Mouse (Mus musculus): ENCODE measurements around the gene Ripk1. TPM values are rescaled to one million over a fixed set of nuclear protein-coding genes. Genes with fewer than 3 reads are reported as not detected.

Gene Ripk1
- polyA plus RNA-seq, 1 experiment from 2014 or later, result 20.6 TPM

- no peaks in the 10 kb centered on the region for H3K9me3 ChIP-seq (ENCODE audit: control insufficient read depth, low read length)
- peaks cover 4% of the 10 kb centered on the region; the same call in 1 of the 2 replicates for H3K36me3 ChIP-seq (ENCODE audit: control insufficient read depth, insufficient read depth, low read length)
- no peak overlapping the region for H3K27ac ChIP-seq (ENCODE audit: low read depth, low read length)
- no peak overlapping the region for H3K9ac ChIP-seq (ENCODE audit: low read depth, low read length)
- peak; percentile 90 for ATAC-seq (ENCODE audit: low FRiP score, low TSS enrichment)
- H3K27me3 ChIP-seq (ENCODE audit: control insufficient read depth, insufficient read depth, low read length), result no peaks in the 10 kb centered on the region
- H3K4me1 ChIP-seq (ENCODE audit: control insufficient read depth, insufficient read depth, low read length), result no peaks in the 10 kb centered on the region
- H3K4me3 ChIP-seq (ENCODE audit: low read length), result no peak overlapping the region
- 43% methylated on average over 11 of the region's 11 CpGs for WGBS
- H3K4me2 ChIP-seq (replicated peaks; ENCODE audit: low read depth, low read length), result no peak overlapping the region
These were observed 44.4 kb downstream of the Ripk1 start for GRCm38 (mm10) chr13:34046421-34047012.

- H3K27ac ChIP-seq (ENCODE audit: low read depth, low read length), result no peak overlapping the region
- whole genome bisulfite sequencing, result 89% methylated on average over 3 of the region's 3 CpGs
- no peaks in the 10 kb centered on the region for H3K9me3 ChIP-seq (ENCODE audit: control insufficient read depth, low read length)
- no peaks in the 10 kb centered on the region for H3K27me3 ChIP-seq (ENCODE audit: control insufficient read depth, insufficient read depth, low read length)
- H3K4me3 ChIP-seq (ENCODE audit: low read length), result no peak overlapping the region
- H3K36me3 ChIP-seq (ENCODE audit: control insufficient read depth, insufficient read depth, low read length), result peaks cover 6% of the 10 kb centered on the region; the same call in 1 of the 2 replicates
- H3K4me2 ChIP-seq (replicated peaks; ENCODE audit: low read depth, low read length), result no peak overlapping the region
- H3K4me1 ChIP-seq (ENCODE audit: control insufficient read depth, insufficient read depth, low read length), result no peaks in the 10 kb centered on the region
- H3K9ac ChIP-seq (ENCODE audit: low read depth, low read length), result no peak overlapping the region
- no peak for ATAC-seq (ENCODE audit: low FRiP score, low TSS enrichment)
These were observed 45.4 kb downstream of the Ripk1 start for GRCm38 (mm10) chr13:34047526-34047925.

- peaks cover 16% of the 10 kb centered on the region; the same call in 1 of the 2 replicates for H3K36me3 ChIP-seq (ENCODE audit: control insufficient read depth, insufficient read depth, low read length)
- H3K9ac ChIP-seq (ENCODE audit: low read depth, low read length), result no peak overlapping the region
- no peaks in the 10 kb centered on the region for H3K9me3 ChIP-seq (ENCODE audit: control insufficient read depth, low read length)
- H3K27ac ChIP-seq (ENCODE audit: low read depth, low read length), result no peak overlapping the region
- no peak overlapping the region for H3K4me3 ChIP-seq (ENCODE audit: low read length)
- no peak overlapping the region for H3K4me2 ChIP-seq (replicated peaks; ENCODE audit: low read depth, low read length)
- no peaks in the 10 kb centered on the region for H3K27me3 ChIP-seq (ENCODE audit: control insufficient read depth, insufficient read depth, low read length)
- WGBS, result 93% methylated on average over 8 of the region's 8 CpGs
- no peak for ATAC-seq (ENCODE audit: low FRiP score, low TSS enrichment)
- 0 out of 2 replicates have a peak, but pooled peaks cover 3% of the 10 kb centered on the region for H3K4me1 ChIP-seq (ENCODE audit: control insufficient read depth, insufficient read depth, low read length)
These were observed 48.3 kb downstream of the Ripk1 start for GRCm38 (mm10) chr13:34050479-34050878.

GRCm38 (mm10) chr13:34051692-34052091 lies 49.5 kb downstream of the Ripk1 start:
- H3K4me1 ChIP-seq (ENCODE audit: control insufficient read depth, insufficient read depth, low read length), result 0 out of 2 replicates have a peak, but pooled peaks cover 3% of the 10 kb centered on the region
- no peak overlapping the region for H3K9ac ChIP-seq (ENCODE audit: low read depth, low read length)
- H3K36me3 ChIP-seq (ENCODE audit: control insufficient read depth, insufficient read depth, low read length), result peaks cover 17% of the 10 kb centered on the region; the same call in 1 of the 2 replicates
- no peak overlapping the region for H3K27ac ChIP-seq (ENCODE audit: low read depth, low read length)
- ATAC-seq (ENCODE audit: low FRiP score, low TSS enrichment), result no peak
- WGBS, result 96% methylated on average over 3 of the region's 3 CpGs
- H3K4me2 ChIP-seq (replicated peaks; ENCODE audit: low read depth, low read length), result no peak overlapping the region
- H3K9me3 ChIP-seq (ENCODE audit: control insufficient read depth, low read length), result no peaks in the 10 kb centered on the region
- H3K4me3 ChIP-seq (ENCODE audit: low read length), result no peak overlapping the region
- no peaks in the 10 kb centered on the region for H3K27me3 ChIP-seq (ENCODE audit: control insufficient read depth, insufficient read depth, low read length)

GRCm38 (mm10) chr13:34053673-34054282 lies 51.6 kb downstream of the Ripk1 start:
- Histone ChIP-seq H3K9ac (ENCODE audit: low read depth, low read length) (no peak overlapping the region), H3K4me1 (ENCODE audit: control insufficient read depth, insufficient read depth, low read length) (0 out of 2 replicates have a peak, but pooled peaks cover 3% of the 10 kb centered on the region), H3K36me3 (ENCODE audit: control insufficient read depth, insufficient read depth, low read length) (peaks cover 21% of the 10 kb centered on the region; the same call in 1 of the 2 replicates), H3K27me3 (ENCODE audit: control insufficient read depth, insufficient read depth, low read length) (no peaks in the 10 kb centered on the region), H3K4me2 (replicated peaks; ENCODE audit: low read depth, low read length) (no peak overlapping the region), H3K4me3 (ENCODE audit: low read length) (no peak overlapping the region), H3K9me3 (ENCODE audit: control insufficient read depth, low read length) (no peaks in the 10 kb centered on the region), H3K27ac (ENCODE audit: low read depth, low read length) (no peak overlapping the region)
- no peak for ATAC-seq (ENCODE audit: low FRiP score, low TSS enrichment)
- 72% methylated on average over 13 of the region's 13 CpGs for WGBS

- H3K4me1 ChIP-seq (ENCODE audit: control insufficient read depth, insufficient read depth, low read length), result 0 out of 2 replicates have a peak, but pooled peaks cover 3% of the 10 kb centered on the region
- no peaks in the 10 kb centered on the region for H3K9me3 ChIP-seq (ENCODE audit: control insufficient read depth, low read length)
- H3K4me3 ChIP-seq (ENCODE audit: low read length), result no peak overlapping the region
- H3K27me3 ChIP-seq (ENCODE audit: control insufficient read depth, insufficient read depth, low read length), result no peaks in the 10 kb centered on the region
- H3K9ac ChIP-seq (ENCODE audit: low read depth, low read length), result no peak overlapping the region
- H3K4me2 ChIP-seq (replicated peaks; ENCODE audit: low read depth, low read length), result no peak overlapping the region
- peak; percentile 60; the same call in 1 of the 2 replicates for ATAC-seq (ENCODE audit: low FRiP score, low TSS enrichment)
- WGBS, result 60% methylated on average over 4 of the region's 4 CpGs
- no peak overlapping the region for H3K27ac ChIP-seq (ENCODE audit: low read depth, low read length)
- peaks cover 19% of the 10 kb centered on the region; the same call in 1 of the 2 replicates for H3K36me3 ChIP-seq (ENCODE audit: control insufficient read depth, insufficient read depth, low read length)
These were observed 52.2 kb downstream of the Ripk1 start for GRCm38 (mm10) chr13:34054391-34054790.

GRCm38 (mm10) chr13:34054983-34055382 lies 52.8 kb downstream of the Ripk1 start:
- no peak overlapping the region for H3K9ac ChIP-seq (ENCODE audit: low read depth, low read length)
- ATAC-seq (ENCODE audit: low FRiP score, low TSS enrichment), result peak; percentile 76; the same call in 1 of the 2 replicates
- no peaks in the 10 kb centered on the region for H3K27me3 ChIP-seq (ENCODE audit: control insufficient read depth, insufficient read depth, low read length)
- no peak overlapping the region for H3K4me2 ChIP-seq (replicated peaks; ENCODE audit: low read depth, low read length)
- 66% methylated on average over 3 of the region's 3 CpGs for WGBS
- 0 out of 2 replicates have a peak overlapping the region, but pooled peaks have one; percentile 11 for H3K27ac ChIP-seq (ENCODE audit: low read depth, low read length)
- 0 out of 2 replicates have a peak, but pooled peaks cover 3% of the 10 kb centered on the region for H3K4me1 ChIP-seq (ENCODE audit: control insufficient read depth, insufficient read depth, low read length)
- peaks cover 17% of the 10 kb centered on the region; the same call in 1 of the 2 replicates for H3K36me3 ChIP-seq (ENCODE audit: control insufficient read depth, insufficient read depth, low read length)
- H3K9me3 ChIP-seq (ENCODE audit: control insufficient read depth, low read length), result no peaks in the 10 kb centered on the region
- H3K4me3 ChIP-seq (ENCODE audit: low read length), result no peak overlapping the region

- Histone ChIP-seq H3K27ac (ENCODE audit: low read depth, low read length) (no peak overlapping the region), H3K27me3 (ENCODE audit: control insufficient read depth, insufficient read depth, low read length) (no peaks in the 10 kb centered on the region), H3K9ac (ENCODE audit: low read depth, low read length) (no peak overlapping the region), H3K4me1 (ENCODE audit: control insufficient read depth, insufficient read depth, low read length) (0 out of 2 replicates have a peak, but pooled peaks cover 3% of the 10 kb centered on the region), H3K9me3 (ENCODE audit: control insufficient read depth, low read length) (no peaks in the 10 kb centered on the region), H3K4me2 (replicated peaks; ENCODE audit: low read depth, low read length) (no peak overlapping the region), H3K4me3 (ENCODE audit: low read length) (no peak overlapping the region), H3K36me3 (ENCODE audit: control insufficient read depth, insufficient read depth, low read length) (peaks cover 22% of the 10 kb centered on the region; the same call in 1 of the 2 replicates)
- 72% methylated on average over 1 of the region's 1 CpGs for WGBS
- no peak for ATAC-seq (ENCODE audit: low FRiP score, low TSS enrichment)
These were observed 55.1 kb downstream of the Ripk1 start for GRCm38 (mm10) chr13:34057252-34057651.

GRCm38 (mm10) chr13:34060061-34060460 lies 57.9 kb downstream of the Ripk1 start:
- Histone ChIP-seq H3K4me1 (ENCODE audit: control insufficient read depth, insufficient read depth, low read length) (no peaks in the 10 kb centered on the region), H3K9me3 (ENCODE audit: control insufficient read depth, low read length) (no peaks in the 10 kb centered on the region), H3K9ac (ENCODE audit: low read depth, low read length) (no peak overlapping the region), H3K36me3 (ENCODE audit: control insufficient read depth, insufficient read depth, low read length) (peaks cover 20% of the 10 kb centered on the region; the same call in 1 of the 2 replicates), H3K4me3 (ENCODE audit: low read length) (no peak overlapping the region), H3K27me3 (ENCODE audit: control insufficient read depth, insufficient read depth, low read length) (no peaks in the 10 kb centered on the region), H3K27ac (ENCODE audit: low read depth, low read length) (no peak overlapping the region), H3K4me2 (replicated peaks; ENCODE audit: low read depth, low read length) (no peak overlapping the region)
- ATAC-seq (ENCODE audit: low FRiP score, low TSS enrichment), result no peak
- 89% methylated on average over 9 of the region's 9 CpGs for WGBS

All from kidney, embryonic 14.5 days (tissue).